Mouse (Mus musculus) monocyte, adult 2 months (primary cell): ENCODE results near the gene Cnpy2.
"Not testable (repeated sequence)": the region's sequence is repeated elsewhere in the genome, so short reads cannot be mapped to it uniquely, and the experiment has no call there.

Source experiments
- DNase-seq, 2 experiments: peaks; one replicate each; pipeline ENCODE4 v3.0.0; 2022; ENCODE audit warnings: low spot score in 2 of 2, low read depth in 1 of 2

The Cnpy2 gene

DNA sequence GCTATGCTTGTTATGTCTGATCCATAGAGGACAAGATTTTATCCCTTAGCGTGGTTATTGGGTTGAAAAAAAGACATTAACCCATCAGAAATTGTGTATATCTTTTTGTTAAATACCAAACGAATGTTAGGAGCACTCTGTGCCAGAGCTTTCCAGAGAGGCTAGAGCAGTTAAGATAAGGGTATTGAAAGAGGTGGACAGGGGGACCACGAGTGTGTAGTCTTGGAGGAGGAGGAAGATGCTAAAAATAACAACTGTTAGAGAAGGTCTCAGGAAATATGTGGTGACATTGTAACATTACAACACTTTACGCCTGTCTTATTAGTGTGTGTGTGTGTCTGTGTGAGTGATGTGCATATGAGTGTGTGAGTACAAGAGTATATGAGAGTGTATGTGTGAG lies 11.4 kb upstream of the Cnpy2 start:
- no peak for DNase-seq

DNA sequence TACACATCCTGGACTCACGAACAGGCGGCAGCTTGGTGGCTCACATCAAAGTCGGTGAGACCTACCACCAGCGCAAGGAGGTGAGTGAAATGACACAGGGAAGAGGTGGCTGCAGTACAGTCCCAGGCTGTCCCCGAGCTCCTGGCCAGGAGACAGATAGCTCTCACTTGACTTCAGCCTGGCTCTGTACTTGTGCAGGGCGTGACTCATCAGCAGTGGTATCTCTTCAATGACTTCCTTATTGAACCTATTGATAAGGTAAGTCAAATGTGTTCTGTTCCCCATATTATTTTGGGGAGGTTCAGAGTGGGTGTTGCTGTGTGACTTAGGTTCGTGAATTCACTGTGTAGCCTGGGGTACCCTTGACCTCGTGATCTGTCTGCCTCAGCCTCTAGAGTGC lies 6.7 kb upstream of the Cnpy2 start:
- no peak for DNase-seq

DNA sequence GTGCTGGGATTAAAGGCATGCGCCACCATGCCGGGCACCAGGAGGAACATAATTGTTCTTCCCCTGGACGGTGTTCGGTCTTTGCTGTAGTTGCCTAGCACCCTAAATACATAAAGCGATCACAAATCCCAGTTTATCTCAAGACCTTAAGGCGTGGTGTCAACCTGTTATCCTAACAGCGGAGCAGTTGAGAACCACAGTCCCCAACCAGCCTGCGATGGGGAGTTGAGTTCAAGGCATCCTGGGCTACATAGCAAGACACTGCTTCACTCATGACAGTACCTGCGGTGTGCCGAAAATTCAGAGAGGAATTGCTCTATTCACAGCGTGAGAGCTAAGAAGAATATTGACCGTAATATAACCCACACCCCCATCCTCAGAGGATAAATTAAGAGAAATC lies 618 bp upstream of the Cnpy2 start:
- DNase-seq = no peak

DNA sequence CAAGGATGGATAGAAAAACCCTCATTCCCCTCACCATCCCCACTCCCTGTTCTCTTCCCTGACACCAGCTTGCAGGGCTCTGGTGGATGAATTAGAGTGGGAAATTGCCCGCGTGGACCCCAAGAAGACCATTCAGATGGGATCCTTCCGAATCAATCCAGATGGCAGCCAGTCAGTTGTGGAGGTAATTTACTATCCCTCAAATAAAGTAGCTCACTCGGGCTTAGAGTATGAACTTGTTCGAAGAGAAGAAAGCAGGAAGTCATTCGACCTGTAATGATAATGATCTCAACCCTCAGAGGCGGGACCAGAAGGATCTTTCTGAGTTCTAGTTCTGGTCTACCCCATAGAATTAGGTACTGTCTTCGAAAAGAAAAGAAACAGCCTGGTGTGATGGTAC lies 1.3 kb downstream of the Cnpy2 start:
- no peak for DNase-seq

DNA sequence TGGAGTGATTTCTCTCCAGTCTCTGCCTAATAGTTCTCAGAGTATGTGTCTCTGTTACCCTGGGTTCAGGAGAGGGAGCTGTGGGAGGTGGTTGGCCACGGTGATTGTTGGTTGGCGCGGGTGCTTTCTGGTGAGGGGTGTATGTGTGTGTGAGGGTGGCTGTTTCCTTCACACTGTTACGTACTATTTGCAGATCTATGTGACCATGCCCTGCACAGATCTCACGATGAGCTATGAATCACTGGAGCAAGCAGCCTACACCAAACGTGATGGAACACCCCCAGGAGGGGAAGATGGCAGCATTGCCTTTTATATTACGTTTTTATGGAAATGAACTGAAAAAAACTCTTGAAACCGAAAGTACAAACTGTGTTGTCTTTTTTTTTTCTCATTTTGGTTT lies 4.6 kb downstream of the Cnpy2 start:
- no peak for DNase-seq

DNA sequence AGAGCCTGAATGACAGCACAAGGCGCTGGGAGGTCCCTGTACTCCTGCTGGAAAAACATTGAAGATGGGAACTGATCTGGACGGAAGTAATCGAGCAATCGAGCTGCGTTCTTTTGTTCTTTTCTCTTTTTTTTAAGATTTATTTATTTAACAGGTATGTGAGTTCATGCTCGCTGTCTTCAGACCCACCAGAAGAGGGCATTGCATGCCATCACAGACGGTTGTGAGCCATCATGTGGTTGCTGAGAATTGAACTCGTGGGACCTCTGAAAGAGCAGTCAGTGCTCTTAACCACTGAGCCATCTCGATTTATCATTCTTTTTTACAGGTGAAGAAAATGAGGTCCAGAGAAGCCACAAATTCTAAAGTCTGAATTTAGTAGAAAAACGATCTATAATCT lies 5.4 kb downstream of the Cnpy2 start:
- DNase-seq = no peak

DNA sequence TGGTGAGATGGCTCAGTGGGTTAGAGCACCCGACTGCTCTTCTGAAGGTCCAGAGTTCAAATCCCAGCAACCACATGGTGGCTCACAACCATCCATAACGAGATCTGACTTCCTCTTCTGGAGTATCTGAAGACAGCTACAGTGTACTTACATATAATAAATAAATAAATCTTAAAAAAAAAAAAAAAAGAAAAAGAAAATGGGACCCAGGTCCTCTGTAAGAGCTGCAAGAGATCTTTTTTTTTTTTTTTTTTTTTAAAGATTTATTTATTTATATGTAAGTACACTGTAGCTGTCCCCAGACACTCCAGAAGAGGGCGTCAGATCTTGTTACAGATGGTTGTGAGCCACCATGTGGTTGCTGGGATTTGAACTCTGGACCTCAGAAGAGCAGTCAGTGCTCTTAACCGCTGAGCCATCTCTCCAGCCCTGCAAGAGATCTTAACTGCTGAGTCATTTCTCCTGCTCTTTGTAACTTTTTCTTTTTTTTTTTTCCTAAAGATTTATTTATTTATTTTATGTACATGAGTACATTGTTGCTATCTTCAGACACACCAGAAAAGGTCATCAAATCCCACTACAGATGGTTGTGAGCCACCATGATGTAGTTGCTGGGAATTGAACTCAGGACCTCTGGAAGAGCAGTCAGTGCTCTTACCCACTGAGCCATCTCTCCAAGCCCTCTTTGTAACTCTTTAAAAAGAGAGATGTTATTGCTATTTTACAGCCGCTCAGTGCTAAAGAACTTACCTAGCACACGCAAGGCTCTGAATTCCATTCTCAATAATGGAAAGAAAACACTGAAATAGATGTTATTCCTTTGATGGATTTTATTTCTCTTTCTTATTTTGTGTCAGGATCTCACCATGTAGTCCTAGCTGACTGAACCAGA lies 10.3 kb downstream of the Cnpy2 start:
- DNase-seq = not testable (repeated sequence)

DNA sequence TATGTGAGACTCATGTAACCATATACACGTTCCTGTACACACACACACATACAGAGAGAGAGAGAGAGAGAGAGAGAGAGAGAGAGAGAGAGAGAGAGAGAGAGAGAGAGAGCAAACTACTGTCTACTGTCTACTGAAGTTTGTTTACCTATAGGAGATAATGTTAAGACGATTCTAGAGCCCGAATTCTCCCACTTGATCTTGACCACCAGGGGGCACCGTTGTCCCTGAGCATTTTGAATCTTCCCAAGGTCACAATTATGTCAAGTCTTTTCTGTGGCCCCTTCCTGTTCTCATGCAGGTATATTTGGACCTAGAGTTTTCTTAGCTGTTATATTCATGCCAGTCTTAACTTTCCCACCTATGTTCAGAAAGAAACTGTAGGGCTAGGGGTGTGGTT lies 13.3 kb downstream of the Cnpy2 start:
- peak in 1 of 2 experiments; percentile 57 for DNase-seq

DNA sequence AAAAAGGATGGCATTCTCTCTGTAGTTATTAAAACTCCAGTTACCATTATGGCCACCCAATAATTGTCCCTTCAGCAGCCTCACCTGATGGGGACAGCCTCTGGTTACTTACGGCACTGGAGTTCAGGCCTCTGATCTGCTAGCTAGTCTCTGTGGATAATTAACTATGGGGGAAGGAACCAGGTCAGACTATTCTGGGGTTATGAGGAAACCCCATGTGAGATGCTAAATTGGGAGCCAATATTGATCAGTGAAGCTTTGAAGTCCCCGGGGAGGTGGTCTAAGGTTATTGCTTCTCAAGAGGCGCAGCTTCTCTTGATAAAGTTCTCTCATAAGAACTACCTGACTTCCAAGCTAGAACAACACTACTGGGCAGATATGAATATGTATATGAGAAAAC lies 13.9 kb downstream of the Cnpy2 start:
- DNase-seq = no peak

DNA sequence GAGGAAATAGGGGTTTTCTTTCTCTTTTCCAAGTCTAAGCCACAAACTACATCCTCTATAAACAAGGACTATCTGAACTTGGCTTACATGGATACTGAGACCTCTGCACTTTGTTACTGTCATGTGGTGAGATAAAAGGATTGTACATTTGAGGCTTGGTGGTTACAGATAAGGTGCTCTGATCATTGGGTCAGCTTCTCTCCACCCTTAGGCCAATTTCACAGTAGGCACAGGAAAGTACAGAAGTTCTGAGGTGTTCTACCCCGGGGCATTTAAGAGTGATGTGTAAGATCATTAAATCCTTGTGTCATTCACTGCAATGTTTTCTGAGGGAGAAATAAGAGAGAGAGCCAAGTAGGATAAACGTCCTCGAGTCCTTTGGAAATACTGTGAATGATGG lies 14.3 kb downstream of the Cnpy2 start:
- no peak for DNase-seq

DNA sequence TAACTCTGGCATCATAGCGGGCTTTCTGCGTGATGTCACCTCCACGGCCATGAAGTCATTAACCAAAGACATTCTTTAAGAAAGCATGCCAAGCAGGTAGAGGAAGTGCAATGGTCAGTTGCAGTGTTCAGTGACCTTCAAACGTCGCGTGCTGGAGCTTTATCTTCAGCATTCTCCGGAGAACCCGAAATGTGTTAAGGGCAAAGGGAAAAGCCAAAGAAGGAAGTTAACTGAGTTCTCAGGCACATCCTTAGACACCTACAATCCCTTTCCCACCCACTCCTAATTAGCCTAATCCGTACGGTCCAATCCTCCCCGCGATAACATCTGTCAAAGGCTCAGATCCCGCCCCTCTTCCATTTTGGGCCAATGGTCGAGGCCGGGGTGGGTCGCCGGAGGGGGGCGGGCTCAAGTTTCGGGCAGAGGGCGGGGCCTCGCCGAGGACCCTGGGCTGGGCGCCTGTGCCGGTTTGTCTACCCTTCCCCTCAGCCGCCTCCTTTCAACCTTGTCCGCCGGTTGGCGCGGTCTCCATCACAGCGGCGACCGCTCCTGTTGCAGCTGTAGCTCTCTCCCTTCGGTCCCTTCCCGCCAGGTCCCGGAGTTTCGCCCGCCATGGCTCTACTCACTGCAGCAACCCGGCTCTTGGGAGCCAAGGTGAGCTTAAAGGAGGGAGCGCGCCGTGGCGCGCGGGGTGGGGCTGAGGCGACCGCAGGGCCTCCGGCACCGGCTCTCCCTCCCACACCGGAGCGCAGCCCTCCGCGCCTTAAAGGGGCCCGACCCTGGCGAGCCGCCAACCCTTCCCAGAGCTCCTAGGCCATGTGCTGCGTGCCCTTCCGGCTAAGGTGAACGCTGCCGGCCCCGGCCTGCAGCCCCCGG lies 15.3 kb downstream of the Cnpy2 start, which contains the start of gene Cs:
Cs (plus strand) TSS at position 429 of the 876 bp plus-strand sequence.
- peak; percentile 88 to 92 for DNase-seq

DNA sequence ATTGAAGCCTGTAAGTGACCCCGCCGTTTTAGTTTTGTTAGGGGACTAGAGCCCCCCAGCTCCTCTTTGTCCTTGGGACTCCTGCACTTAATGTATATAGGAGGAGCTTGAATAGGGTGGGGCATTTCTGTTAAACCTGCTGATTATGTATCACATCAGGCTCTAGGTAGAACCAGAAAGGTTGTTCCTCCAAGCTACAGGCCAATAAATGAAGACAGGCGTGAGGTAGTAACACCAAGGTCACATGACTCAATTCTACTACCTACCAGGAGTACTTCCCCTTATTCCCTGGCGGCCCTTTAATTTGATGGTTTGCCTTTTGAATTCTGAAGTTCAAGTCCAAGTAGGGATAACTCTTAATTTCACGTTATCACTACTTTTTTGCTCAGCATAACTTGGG lies 16.2 kb downstream of the Cnpy2 start:
- no peak for DNase-seq

DNA sequence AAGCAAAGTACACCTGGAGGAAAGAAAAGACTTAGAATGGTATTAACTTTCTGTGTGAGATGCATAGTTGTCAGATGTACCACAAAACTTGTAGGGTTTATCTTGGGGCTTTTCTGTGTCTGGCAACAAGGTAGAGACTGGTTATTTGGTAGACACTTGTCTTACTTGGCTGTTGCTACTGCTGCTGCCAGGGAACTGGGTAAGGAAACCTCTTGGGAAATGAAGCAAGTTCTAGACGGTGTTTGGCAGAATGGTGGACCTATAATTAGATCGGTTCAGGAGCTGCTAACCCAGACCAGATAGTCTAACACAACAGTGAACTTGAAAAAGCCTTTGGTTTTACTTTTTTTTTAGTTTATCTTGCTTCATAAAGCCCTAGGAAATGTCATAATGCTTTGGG lies 16.7 kb downstream of the Cnpy2 start:
- no peak for DNase-seq

DNA sequence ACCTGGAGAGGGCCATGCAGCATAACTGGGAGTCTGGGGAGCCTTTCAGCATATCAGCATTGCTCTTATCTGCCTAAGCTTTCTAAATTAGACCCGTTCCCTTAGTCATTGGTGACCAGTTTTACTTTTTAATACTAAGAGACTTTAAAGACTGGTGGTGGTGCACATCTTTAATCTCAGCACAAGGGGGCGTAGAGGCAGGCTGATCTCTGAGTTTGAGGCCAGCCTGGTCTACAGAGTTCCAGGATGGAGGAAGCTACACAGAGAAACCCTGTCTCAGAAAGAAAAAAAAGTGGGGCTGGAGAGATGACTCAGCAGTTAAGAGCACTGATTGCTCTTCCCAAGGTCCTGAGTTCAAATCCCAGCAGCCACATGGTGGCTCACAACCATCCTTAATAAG lies 18.0 kb downstream of the Cnpy2 start:
- DNase-seq = no peak

DNA sequence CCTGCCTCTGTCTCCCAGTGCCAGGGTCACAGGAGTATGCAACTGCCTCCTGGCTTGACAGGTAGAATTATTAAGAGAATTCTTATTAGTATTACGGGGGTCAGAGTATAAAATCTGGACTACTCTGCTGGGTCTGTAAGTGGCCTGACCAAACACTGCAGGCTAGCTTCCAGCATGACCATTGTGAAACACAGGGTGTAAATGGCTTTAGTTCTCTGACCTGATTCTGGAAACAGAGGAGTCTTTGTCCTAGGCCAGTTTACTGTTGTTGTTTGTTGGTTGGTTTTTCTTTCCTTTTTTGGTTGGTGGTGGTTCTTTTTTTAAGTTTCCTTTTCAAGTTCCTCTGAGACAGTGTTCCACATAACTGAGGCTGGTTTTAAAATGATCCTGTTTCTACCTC lies 21.2 kb downstream of the Cnpy2 start:
- no peak for DNase-seq

DNA sequence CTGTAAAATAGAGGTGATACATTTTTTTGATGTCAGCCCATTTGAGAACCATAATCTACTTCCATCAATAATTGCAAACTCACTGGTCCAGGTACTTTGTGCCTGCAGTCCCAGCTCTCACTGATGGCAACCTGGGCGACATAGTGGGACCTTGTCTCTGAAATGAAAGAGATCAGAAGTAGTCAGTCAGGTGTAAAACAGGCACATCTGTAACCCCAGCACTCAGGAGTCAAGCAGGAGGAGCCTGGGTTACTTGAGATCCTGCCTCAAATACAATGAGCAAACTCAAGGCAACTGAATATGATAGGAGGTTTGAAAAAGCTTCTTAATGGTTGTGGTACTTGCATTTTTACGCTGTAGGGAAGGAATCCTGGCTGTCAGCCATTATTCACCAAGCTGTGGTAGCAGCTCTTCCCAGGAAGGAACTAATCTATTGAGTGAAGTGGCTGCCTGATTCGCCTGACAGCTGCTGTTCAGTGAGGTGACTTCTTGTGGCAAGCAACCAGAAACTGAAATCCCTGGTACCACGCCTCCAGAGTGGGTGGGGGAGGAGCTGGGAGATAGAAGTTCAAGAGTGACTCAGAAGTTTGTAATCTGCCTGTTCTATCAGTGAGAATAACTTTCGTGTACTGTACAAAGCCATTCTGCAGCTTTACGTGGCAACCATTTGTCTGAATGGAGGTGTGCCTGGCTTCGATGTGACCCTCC lies 22.5 kb downstream of the Cnpy2 start:
- peak in 1 of 2 experiments; percentile 56 for DNase-seq

DNA sequence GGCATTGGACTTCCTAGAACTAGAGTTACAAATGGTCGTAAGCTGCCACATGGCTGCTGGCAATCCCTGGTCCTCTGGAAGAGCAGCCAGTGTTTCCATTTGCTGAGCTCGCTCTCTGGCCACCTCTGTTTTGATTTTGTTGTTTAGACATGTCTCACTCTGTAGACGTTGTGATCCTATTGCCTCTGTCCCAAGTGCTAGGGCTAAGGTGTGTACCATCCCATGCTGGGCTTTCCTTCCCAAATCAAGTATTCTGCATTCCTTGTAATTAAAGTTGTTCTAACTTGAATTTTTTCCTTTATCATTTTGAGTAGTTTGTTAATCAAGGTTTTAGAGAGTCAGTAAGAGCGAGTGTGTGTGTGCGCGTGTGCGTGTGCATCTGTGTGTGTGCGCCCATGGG lies 25.3 kb downstream of the Cnpy2 start:
- DNase-seq = no peak

DNA sequence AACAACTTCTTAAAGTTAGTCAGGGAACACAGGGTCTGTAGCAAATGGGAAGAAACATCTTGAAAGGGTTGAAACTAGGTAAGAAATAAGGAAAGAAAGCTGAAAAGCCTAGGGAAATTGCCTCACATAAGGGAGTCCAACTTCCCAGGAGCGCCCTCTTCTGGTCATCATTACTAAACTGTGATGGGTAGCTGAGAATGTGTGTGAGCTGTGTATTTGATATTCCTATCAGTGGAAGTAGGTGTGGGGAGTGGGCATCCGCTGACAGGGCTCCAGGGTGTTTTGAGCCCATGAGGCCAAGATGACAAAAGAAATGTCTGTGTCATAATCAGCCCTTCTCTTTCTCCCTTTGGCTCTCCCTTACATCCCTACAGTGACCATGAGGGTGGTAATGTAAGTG lies 36.5 kb downstream of the Cnpy2 start:
- peak in 1 of 2 experiments; percentile 28 for DNase-seq

DNA sequence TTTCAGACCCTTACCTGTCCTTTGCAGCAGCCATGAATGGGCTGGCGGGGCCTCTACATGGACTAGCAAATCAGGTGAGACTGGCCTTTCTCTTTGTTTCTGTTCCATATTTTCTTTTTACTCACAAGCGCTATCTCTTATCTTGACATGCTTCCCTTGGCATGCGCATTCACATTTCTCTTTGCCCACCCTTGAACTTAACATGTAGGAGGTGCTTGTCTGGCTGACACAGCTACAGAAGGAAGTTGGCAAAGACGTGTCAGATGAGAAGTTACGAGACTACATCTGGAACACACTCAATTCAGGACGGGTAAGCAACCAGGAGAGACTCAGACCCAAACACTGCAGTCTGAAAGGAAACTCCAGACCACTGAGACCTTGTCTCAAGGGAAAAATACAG lies 37.0 kb downstream of the Cnpy2 start:
- no peak for DNase-seq

DNA sequence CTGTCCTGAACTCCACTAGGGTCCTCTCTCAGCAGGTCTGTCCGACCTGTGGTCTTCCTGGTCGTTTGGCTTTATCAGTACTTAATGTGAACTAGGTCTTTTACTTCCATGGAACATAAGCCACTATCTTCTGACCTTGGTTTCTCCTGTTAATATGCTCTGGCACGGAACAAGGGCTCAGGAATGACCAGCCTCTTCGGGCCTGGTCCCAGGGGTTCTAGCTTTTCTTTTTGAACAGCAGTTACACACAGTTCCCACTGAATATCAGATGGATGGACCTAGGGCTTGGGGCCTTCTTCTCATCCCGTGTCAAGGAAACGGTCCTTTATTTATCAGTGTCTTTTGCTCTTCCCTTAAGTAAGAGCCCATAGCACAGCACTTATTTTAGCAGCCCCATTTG lies 39.6 kb downstream of the Cnpy2 start:
- DNase-seq = no peak

DNA sequence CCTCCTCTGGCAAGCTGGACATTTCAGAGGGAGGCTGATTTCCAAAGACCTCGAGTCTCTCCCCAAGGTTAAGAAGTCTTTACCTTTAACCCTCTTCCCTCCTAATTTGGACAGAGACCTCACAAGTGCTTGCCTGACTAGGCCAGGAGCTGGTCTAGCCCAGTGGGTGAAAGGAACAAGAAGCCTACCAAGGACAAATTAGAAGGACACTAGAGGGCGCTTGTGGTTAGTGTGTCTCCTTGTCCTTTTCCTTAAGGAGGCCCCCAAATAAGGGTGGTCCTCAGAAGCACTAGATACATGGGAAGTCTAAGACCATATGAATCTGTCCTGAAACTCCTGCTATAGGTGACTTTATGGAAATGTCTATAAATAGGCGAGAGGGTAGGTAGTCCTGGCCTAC lies 40.3 kb downstream of the Cnpy2 start:
- no peak for DNase-seq
